Mouse (Mus musculus): ENCODE data around the gene Gm6034.
"Not testable (repeated sequence)": the region's sequence is repeated elsewhere in the genome, so short reads cannot be mapped to it uniquely, and the experiment has no call there.

DNA sequence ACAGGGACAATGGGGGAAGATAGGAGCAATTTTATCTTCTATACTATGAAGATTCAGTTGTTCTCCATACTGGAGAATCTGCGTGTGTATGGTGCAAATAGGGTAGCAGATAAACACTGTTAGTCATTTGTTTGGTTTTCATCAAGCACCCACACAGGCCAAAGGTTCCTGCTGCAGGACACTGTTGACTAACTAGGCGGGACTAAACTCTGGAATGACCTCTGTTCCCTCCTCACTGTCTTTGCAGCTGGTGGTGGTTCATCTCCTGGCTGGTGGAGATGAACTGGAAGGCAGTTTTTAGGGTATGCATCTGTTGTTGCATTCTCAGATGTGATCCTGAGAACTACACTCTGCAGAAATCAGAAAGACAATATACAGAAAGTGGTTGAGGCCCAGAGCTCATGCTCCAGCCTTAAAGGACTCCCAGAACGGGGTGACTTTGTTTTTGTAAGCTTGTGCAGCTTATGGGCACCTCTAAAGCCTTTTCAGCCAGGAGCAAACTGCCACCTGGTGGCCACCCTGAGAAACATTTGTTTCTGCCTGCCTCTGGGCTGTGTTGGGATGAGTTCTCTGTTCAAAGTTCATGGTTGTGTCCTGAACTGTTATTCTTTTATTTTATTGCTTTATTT lies 7.6 kb upstream of the Gm6034 start:
- peak; percentile 42; the same call in 1 of the 2 replicates for TF ChIP-seq CTCF (IDR thresholded peaks at IDR 0.05; ENCODE audit: control insufficient read depth, insufficient read depth, low read length)
- not testable (repeated sequence) for TF ChIP-seq POLR2A (IDR thresholded peaks at IDR 0.05; ENCODE audit: borderline replicate concordance, control insufficient read depth, low read depth, low read length)
